11 mouse cellular contexts compared by ENCODE assay signal in the genomic region with DNA sequence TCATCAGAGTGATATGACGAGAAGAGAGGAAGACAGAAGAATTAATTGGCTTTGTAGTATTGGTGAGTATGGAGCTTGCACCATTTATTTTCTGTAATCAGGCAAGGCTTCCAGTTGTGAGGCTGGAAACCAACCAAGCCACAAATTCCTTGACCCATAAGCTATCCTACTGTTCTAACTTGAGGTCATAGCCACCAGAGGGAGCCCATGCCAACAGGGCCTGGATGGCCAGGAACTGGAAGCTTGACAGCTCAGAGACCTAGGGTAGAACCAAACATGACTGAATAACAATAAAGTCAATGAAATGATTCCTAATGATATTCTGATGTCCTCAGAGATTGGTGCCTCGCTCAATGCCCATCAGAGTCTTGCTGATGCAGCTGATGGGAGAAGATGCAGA.
DNase-seq lines count a peak whose midpoint lies in the region.
"Had no signal": no experiment of that assay in that cellular context is flagged by ENCODE, and none has a peak within 500 bp of the region (broad histone marks: within the 10 kb centered on the region; RNA-seq: fewer than 3 reads in every experiment).

No protein-coding gene starts in this region.

- peak; percentile 4 to 7 for DNase-seq in cerebellum, postnatal 14 days
- no peak for DNase-seq in cerebellum, adult 11 months
- peak; percentile 14 to 55 for DNase-seq in kidney, postnatal 36 days
- DNase-seq in kidney, adult 11 months, result no peak
- DNase-seq in 416B (ENCODE audit: low read depth) (peak; percentile 36), MN1 (ENCODE audit: low spot score) (no peak), adipocyte (ENCODE audit: low spot score) (no peak)
- DNase-seq in brain, adult 2 months (ENCODE audit: low read depth, low spot score), result peak; percentile 8
- DNase-seq: B cell, adult 2 months; cerebellum, adult 9-11 months; gastrocnemius, adult 2 months had no signal

Comparison
In these comparisons a context has a peak if more than half of its experiments do, and no peak if none do; other contexts are left out.
1. DNase-seq: peak in cerebellum, postnatal 14 days (2 of 2), kidney, postnatal 36 days (2 of 2), 416B (single experiment) and brain, adult 2 months (single experiment); none in cerebellum, adult 11 months (single experiment), kidney, adult 11 months (single experiment), MN1 (single experiment) and adipocyte (single experiment).